Mouse (Mus musculus) lung, adult 2 months (tissue): ENCODE results near the gene Asnsd1.

Experiments used
- CTCF ChIP-seq: fragments of 200-500 bp; IDR thresholded peaks from 2 replicates; pipeline ENCODE4 v1.5.1; 2011; ENCODE audit warnings: mild to moderate bottlenecking, low read length, control low read depth; ENCODE audit not compliant: insufficient read depth
- POLR2A ChIP-seq: fragments of 200-500 bp; IDR thresholded peaks from 2 replicates; pipeline ENCODE4 v1.6.1; 2011; ENCODE audit warnings: low read depth, mild to moderate bottlenecking, control low read depth, low read length, borderline replicate concordance; ENCODE audit errors: extremely low read depth

GRCm38 (mm10) chr1:53341071-53341470 lies 11.5 kb downstream of the Asnsd1 start:
- TF ChIP-seq CTCF (no peak), POLR2A (no peak)
